Mouse (Mus musculus): Measurements from ENCODE around the gene Paqr9. TPM values are rescaled to one million over a fixed set of nuclear protein-coding genes. Genes with fewer than 3 reads are reported as not detected.
A peak's percentile ranks its signal among the peaks of the same experiment; 100 is the strongest.

Paqr9 gene
- polyA plus RNA-seq, 1 experiment: not detected

GRCm38 (mm10) chr9:95594291-95594690 is 34.8 kb downstream of the Paqr9 start:
- no peak overlapping the region for H3K4me3 ChIP-seq (replicated peaks)
- no peak for TF ChIP-seq GATA1 (IDR thresholded peaks at IDR 0.05; ENCODE audit: borderline replicate concordance, low read length)
- no peak for TF ChIP-seq FLI1 (IDR thresholded peaks at IDR 0.05; ENCODE audit: low read length)
- no peaks in the 10 kb centered on the region for H3K36me3 ChIP-seq (replicated peaks; ENCODE audit: low read length)
- peaks cover 8% of the 10 kb centered on the region; the same call in 1 of the 2 replicates for H3K4me1 ChIP-seq
- H3K9me3 ChIP-seq: no peaks in the 10 kb centered on the region
- H3K27me3 ChIP-seq (replicated peaks): peaks cover 27% of the 10 kb centered on the region

GRCm38 (mm10) chr9:95597466-95598178 is 38.2 kb downstream of the Paqr9 start:
- Histone ChIP-seq H3K4me1 (peaks cover 5% of the 10 kb centered on the region; the same call in 1 of the 2 replicates), H3K4me3 (replicated peaks) (no peak overlapping the region), H3K36me3 (replicated peaks; ENCODE audit: low read length) (no peaks in the 10 kb centered on the region), H3K27me3 (replicated peaks) (peaks cover 29% of the 10 kb centered on the region), H3K9me3 (peaks cover 8% of the 10 kb centered on the region)
- no peak for TF ChIP-seq FLI1 (IDR thresholded peaks at IDR 0.05; ENCODE audit: low read length)
- no peak for TF ChIP-seq GATA1 (IDR thresholded peaks at IDR 0.05; ENCODE audit: borderline replicate concordance, low read length)

DNA sequence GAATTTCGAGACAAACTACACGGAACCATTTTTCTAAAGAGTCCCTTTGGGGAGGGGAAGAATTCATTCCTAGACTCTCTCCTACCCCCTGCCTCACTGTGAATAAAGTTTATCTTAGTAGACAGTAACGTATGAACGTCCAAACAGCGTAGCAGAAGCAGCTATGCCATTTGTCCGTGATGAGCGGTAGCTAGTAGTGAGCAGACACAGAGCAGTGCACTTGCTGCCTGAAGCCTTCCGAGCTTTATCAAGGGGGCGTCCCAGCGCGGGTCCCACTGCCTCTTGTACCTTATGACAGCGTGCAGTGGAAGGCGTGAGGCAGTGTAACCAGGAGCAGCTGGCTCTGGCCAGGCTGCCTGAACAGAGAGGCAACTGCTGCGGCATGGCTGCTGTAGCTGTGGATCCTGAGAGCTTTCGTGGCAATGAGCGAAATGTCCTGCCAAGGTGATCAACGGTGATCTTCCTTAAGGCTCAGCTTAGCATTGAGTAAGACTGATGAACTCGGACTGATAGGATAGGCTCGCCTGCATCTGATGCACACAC is 38.8 kb downstream of the Paqr9 start:
- H3K9me3 ChIP-seq: peaks cover 8% of the 10 kb centered on the region
- peaks cover 5% of the 10 kb centered on the region; the same call in 1 of the 2 replicates for H3K4me1 ChIP-seq

DNA sequence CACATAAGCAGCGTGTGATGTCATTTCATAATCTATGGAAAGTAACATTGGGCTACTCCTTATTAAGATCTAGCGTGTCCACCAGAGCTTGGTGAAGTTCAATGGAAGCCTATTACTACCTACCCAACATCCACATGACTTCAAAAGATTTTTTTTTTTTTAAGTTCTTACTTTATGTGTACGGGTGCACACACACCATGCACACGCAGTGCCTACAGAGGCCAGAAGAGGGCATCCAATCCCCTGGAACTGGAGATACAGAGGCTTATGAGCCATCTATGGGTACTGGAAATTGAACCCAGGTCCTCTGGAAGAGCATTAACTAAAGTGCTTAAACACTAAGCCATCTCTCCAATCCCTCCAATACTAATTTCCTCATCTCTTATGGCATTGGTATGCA is 39.9 kb downstream of the Paqr9 start:
- Histone ChIP-seq H3K9me3 (peaks cover 8% of the 10 kb centered on the region), H3K36me3 (replicated peaks; ENCODE audit: low read length) (no peaks in the 10 kb centered on the region), H3K27me3 (replicated peaks) (peaks cover 31% of the 10 kb centered on the region), H3K4me1 (peaks cover 5% of the 10 kb centered on the region; the same call in 1 of the 2 replicates), H3K4me3 (replicated peaks) (no peak overlapping the region)
- TF ChIP-seq FLI1 (IDR thresholded peaks at IDR 0.05; ENCODE audit: low read length) (no peak), GATA1 (IDR thresholded peaks at IDR 0.05; ENCODE audit: borderline replicate concordance, low read length) (no peak)

More for the DNA sequence above, 38.8 kb downstream of the Paqr9 start:
- TF ChIP-seq FLI1 (IDR thresholded peaks at IDR 0.05; ENCODE audit: low read length) (no peak), GATA1 (IDR thresholded peaks at IDR 0.05; ENCODE audit: borderline replicate concordance, low read length) (no peak)
- Histone ChIP-seq H3K27me3 (replicated peaks) (peaks cover 29% of the 10 kb centered on the region), H3K4me3 (replicated peaks) (peak overlapping the region; percentile 26), H3K36me3 (replicated peaks; ENCODE audit: low read length) (no peaks in the 10 kb centered on the region)

GRCm38 (mm10) chr9:95602849-95603248 is 43.4 kb downstream of the Paqr9 start:
- Histone ChIP-seq H3K4me3 (replicated peaks) (no peak overlapping the region), H3K4me1 (peaks cover 5% of the 10 kb centered on the region; the same call in 1 of the 2 replicates), H3K36me3 (replicated peaks; ENCODE audit: low read length) (no peaks in the 10 kb centered on the region), H3K27me3 (replicated peaks) (peaks cover 27% of the 10 kb centered on the region), H3K9me3 (peaks cover 8% of the 10 kb centered on the region)
- TF ChIP-seq GATA1 (IDR thresholded peaks at IDR 0.05; ENCODE audit: borderline replicate concordance, low read length): no peak
- no peak for TF ChIP-seq FLI1 (IDR thresholded peaks at IDR 0.05; ENCODE audit: low read length)

DNA sequence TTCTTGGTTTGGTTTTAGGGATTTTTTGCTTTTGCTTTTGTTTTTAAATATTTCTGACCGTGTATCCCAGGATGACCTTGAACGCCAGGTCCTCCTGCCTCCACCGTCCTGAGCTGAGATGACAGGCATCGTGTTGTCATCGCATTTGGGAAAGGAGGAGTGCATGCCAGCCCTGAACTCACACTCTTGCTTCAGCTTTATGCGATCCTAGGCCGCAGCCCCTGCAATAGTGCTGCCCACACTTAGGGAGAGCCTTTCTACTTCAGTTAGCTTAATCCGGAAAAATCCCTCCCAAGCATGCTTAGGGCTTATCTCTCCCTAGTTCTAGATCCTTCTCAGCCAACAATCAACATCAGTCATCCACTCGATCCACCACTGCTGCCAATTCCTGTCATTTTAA is 43.9 kb downstream of the Paqr9 start:
- Histone ChIP-seq H3K9me3 (peaks cover 8% of the 10 kb centered on the region), H3K36me3 (replicated peaks; ENCODE audit: low read length) (no peaks in the 10 kb centered on the region)
- no peak for TF ChIP-seq GATA1 (IDR thresholded peaks at IDR 0.05; ENCODE audit: borderline replicate concordance, low read length)
- no peak for TF ChIP-seq FLI1 (IDR thresholded peaks at IDR 0.05; ENCODE audit: low read length)

GRCm38 (mm10) chr9:95607196-95607595 is 47.7 kb downstream of the Paqr9 start:
- peaks cover 13% of the 10 kb centered on the region for H3K27me3 ChIP-seq (replicated peaks)
- peak overlapping the region; percentile 38 for H3K4me3 ChIP-seq (replicated peaks)
- no peaks in the 10 kb centered on the region for H3K9me3 ChIP-seq
- no peak for TF ChIP-seq FLI1 (IDR thresholded peaks at IDR 0.05; ENCODE audit: low read length)
- no peak for TF ChIP-seq GATA1 (IDR thresholded peaks at IDR 0.05; ENCODE audit: borderline replicate concordance, low read length)
- no peaks in the 10 kb centered on the region for H3K36me3 ChIP-seq (replicated peaks; ENCODE audit: low read length)
- H3K4me1 ChIP-seq: peaks cover 3% of the 10 kb centered on the region; the same call in 1 of the 2 replicates

More for the DNA sequence above, 43.9 kb downstream of the Paqr9 start:
- H3K4me1 ChIP-seq: peaks cover 1% of the 10 kb centered on the region; the same call in 1 of the 2 replicates
- peaks cover 23% of the 10 kb centered on the region for H3K27me3 ChIP-seq (replicated peaks)
- no peak overlapping the region for H3K4me3 ChIP-seq (replicated peaks)

- no peak overlapping the region for H3K4me3 ChIP-seq (replicated peaks)
- H3K4me1 ChIP-seq: peaks cover 3% of the 10 kb centered on the region; the same call in 1 of the 2 replicates
- TF ChIP-seq FLI1 (IDR thresholded peaks at IDR 0.05; ENCODE audit: low read length): no peak
- TF ChIP-seq GATA1 (IDR thresholded peaks at IDR 0.05; ENCODE audit: borderline replicate concordance, low read length): no peak
- no peaks in the 10 kb centered on the region for H3K9me3 ChIP-seq
- no peaks in the 10 kb centered on the region for H3K36me3 ChIP-seq (replicated peaks; ENCODE audit: low read length)
- peaks cover 9% of the 10 kb centered on the region for H3K27me3 ChIP-seq (replicated peaks)
Observed at GRCm38 (mm10) chr9:95612246-95612768, 52.9 kb downstream of the Paqr9 start.

DNA sequence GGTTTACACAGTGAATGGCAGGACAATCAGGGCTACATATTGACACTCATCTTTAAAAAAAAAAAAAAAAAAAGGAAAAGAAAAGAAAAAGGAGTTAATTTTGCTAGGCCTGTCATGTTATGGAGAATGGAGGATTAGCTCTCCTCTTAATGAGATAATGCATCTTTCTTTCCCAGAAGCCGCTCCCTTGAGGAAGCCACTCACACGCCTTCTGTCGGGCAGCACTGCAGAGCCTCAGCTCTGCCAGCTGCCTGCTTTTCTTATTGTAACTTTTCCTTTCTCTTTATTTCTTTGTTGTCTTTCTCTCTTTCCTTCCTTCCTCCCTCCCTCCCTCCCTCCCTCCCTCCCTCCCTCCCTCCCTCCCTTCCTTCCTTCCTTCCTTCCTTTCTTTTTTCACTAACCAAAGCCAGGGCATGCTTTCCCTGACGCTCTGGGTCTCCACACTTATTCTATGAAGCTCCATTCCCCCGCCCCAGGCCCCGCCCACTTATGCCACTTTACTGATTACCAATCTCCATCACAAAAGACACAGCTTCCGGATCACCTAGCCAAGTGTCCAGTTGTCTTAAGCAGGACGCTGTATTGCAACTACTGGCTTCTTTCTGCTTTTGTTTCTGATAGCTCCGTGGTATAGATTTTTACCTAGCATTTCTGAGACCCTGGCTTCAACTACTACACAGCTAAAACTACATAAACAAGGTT is 54.1 kb downstream of the Paqr9 start:
- H3K4me1 ChIP-seq: peaks cover 3% of the 10 kb centered on the region; the same call in 1 of the 2 replicates
- TF ChIP-seq GATA1 (IDR thresholded peaks at IDR 0.05; ENCODE audit: borderline replicate concordance, low read length) (no peak), FLI1 (IDR thresholded peaks at IDR 0.05; ENCODE audit: low read length) (no peak)

More for the DNA sequence above, 54.1 kb downstream of the Paqr9 start:
- Histone ChIP-seq H3K9me3 (no peaks in the 10 kb centered on the region), H3K36me3 (replicated peaks; ENCODE audit: low read length) (no peaks in the 10 kb centered on the region), H3K27me3 (replicated peaks) (peaks cover 12% of the 10 kb centered on the region), H3K4me3 (replicated peaks) (no peak overlapping the region)

All from megakaryocyte, embryonic 14.5 days (primary cell).